Mouse (Mus musculus) midbrain, embryonic 14.5 days (tissue): ENCODE measurements around the gene C1s1. TPM values are rescaled to one million over a fixed set of nuclear protein-coding genes. Genes with fewer than 3 reads are reported as not detected.
"Not testable (repeated sequence)": the region's sequence is repeated elsewhere in the genome, so short reads cannot be mapped to it uniquely, and the experiment has no call there.

Experiments used
- ATAC-seq: fragments of 200-750 bp; cut with Nextera tagmentation; 2 replicates; pipeline ENCODE4 v1.8.0; 2017; ENCODE audit warnings: moderate number of reproducible peaks, moderate library complexity; ENCODE audit not compliant: low FRiP score, low TSS enrichment
- DNase-seq: peaks from one replicate; pipeline ENCODE4 v3.0.0-alpha.2; 2015
- H3K27ac ChIP-seq: fragments of 300-500 bp; sonication (generic); replicated peaks from 2 replicates; pipeline ENCODE4 v1.5.1; 2014; ENCODE audit warnings: mild to moderate bottlenecking, low read depth, low read length, moderate library complexity
- H3K27me3 ChIP-seq: fragments of 300-500 bp; sonication (generic); 2 replicates; pipeline ENCODE4 v1.6.1; 2014; ENCODE audit warnings: low read length, control low read depth, mixed read lengths; ENCODE audit not compliant: control insufficient read depth, insufficient read depth
- H3K36me3 ChIP-seq: fragments of 300-500 bp; sonication (generic); 2 replicates; pipeline ENCODE4 v1.6.1; 2014; ENCODE audit warnings: low read length, control low read depth; ENCODE audit not compliant: control insufficient read depth, insufficient read depth
- H3K4me1 ChIP-seq: fragments of 300-500 bp; sonication (generic); 2 replicates; pipeline ENCODE4 v1.6.1; 2014; ENCODE audit warnings: mild to moderate bottlenecking, antibody characterized with exemption, low read length, control low read depth; ENCODE audit not compliant: control insufficient read depth, insufficient read depth
- H3K4me2 ChIP-seq: fragments of 300-500 bp; sonication (generic); 2 replicates; pipeline ENCODE4 v1.6.1; 2014; ENCODE audit warnings: mild to moderate bottlenecking, low read length, moderate library complexity
- H3K4me3 ChIP-seq: fragments of 300-500 bp; sonication (generic); replicated peaks from 2 replicates; pipeline ENCODE4 v1.5.1; 2014; ENCODE audit warnings: low read depth, low read length
- H3K9ac ChIP-seq: fragments of 300-500 bp; sonication (generic); replicated peaks from 2 replicates; pipeline ENCODE4 v1.6.1; 2014; ENCODE audit warnings: mild to moderate bottlenecking, low read length, moderate library complexity
- H3K9me3 ChIP-seq: fragments of 300-500 bp; sonication (generic); 2 replicates; pipeline ENCODE4 v1.6.1; 2016; ENCODE audit warnings: low read length, control low read depth, mixed read lengths; ENCODE audit not compliant: control insufficient read depth
- WGBS: fragments of 180-500 bp; shearing (Covaris S2); extraction: QIAGEN DNeasy Blood & Tissue Kit; methylation state at CpG from one replicate; pipeline ENCODE4 v1.1.7; 2014; 5-methylcytosine and 5-hydroxymethylcytosine counted together
- polyA plus RNA-seq: library from polyadenylated mRNA; unstranded; fragments of >200 nt; fragmentation: Nextera tagmentation; extraction: Ambion mirVana; gene quantifications from 2 replicates; pipeline ENCODE4 v1.2.1, GENCODE M21; 2014

C1s1 gene
- polyA plus RNA-seq: 0.27 and 0.28 TPM in 2 replicates

DNA sequence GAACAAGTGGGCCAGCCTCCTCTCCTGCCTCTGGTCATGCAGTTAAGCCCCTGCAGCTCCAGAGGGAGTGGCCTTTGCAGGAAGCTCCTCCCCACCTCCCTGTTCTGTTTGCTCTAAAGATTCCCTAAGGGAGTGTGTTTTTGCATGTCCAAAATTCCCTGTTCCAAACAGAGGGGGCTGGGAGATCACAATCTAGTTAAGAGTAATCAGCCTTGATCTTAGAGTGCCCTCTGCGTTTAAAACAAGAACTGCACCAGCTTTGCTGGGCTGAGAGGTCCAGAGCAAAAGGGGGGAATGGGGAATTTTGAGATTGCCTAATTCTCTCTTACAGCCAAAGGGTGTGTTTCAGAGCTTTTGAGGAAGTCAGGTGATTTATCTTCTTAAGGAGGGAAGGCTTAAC, at the start of gene C1s1:
TSS of gene C1s1 (minus strand) at position 76 of the 400 bp plus-strand sequence.
- H3K27me3 ChIP-seq, H3K36me3 ChIP-seq, H3K4me3 ChIP-seq, H3K9ac ChIP-seq, H3K4me2 ChIP-seq, H3K9me3 ChIP-seq, H3K27ac ChIP-seq, H3K4me1 ChIP-seq: not testable (repeated sequence)
- WGBS: 0% methylated on average over 1 of the region's 1 CpGs
- DNase-seq (peak; percentile 43), ATAC-seq (0 out of 2 replicates have a peak, but pooled peaks have one; percentile 17)

DNA sequence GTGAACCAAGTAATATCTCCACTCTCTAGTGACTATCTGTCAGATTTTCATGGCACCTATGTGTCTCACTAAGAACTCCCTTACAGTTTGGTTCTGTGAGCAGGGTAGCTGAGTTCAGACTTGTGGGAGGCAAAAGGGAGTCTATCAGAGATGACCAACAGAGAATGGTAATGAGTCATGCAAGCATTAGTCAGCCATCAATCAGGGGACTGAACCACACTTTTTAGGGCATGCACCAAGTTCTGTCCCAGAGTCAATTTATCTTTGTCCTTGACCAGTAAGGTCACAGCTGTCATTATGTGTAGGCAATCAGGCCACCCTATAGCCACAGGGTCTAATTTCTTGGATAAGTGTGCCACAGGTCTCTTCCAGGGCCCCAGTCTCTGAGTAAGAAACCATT, 46.6 kb upstream of the C1s1 start:
- Histone ChIP-seq H3K27me3 (no peaks in the 10 kb centered on the region), H3K27ac (no peak overlapping the region), H3K9ac (no peak overlapping the region), H3K4me2 (no peak overlapping the region), H3K9me3 (no peaks in the 10 kb centered on the region), H3K4me3 (no peak overlapping the region), H3K36me3 (no peaks in the 10 kb centered on the region), H3K4me1 (no peaks in the 10 kb centered on the region)
- no peak for ATAC-seq
- no peak for DNase-seq

DNA sequence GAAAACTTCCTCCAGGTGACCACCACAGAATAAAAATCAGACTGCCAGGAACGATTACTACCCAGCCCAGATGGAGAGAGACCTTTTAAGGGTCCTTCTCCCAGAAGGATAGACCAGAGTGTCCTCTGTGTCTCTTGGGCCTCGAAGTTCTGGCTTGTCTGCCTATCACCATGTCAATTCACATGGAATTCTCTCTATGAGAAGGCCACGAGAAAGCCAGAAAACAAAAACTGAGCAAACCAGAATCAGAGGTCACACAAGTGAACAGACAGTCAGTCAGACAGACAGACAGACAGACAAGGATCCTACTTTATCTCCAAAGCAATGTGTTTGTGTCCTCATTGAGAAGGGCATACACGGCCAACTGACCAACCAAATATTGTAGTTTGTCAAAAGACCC, 44.1 kb upstream of the C1s1 start:
- no peak for ATAC-seq
- H3K27me3 ChIP-seq: no peaks in the 10 kb centered on the region
- 78% methylated on average over 4 of the region's 4 CpGs for WGBS

DNA sequence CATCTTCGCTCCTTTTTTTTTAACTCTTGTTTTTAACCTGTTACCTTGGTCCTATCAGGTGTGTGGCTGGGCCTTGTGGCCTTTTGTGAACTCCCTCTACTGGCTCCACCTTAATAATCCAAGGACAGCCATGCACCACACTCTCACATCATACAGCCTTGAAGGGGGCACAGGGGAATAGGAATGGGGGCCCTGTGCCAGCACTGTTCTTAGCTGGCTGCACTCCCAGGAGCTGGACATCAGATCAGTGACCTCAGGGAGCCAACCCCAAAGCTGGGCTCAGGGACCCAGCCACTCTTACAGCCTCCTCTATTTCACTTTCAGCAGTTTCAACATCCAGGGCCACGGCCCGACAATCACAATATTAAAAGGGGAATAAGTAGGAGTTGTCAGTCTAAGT, 43.6 kb upstream of the C1s1 start:
- Histone ChIP-seq H3K9ac (no peak overlapping the region), H3K27ac (no peak overlapping the region), H3K4me2 (no peak overlapping the region), H3K36me3 (no peaks in the 10 kb centered on the region), H3K4me3 (no peak overlapping the region), H3K27me3 (no peaks in the 10 kb centered on the region), H3K9me3 (no peaks in the 10 kb centered on the region), H3K4me1 (no peaks in the 10 kb centered on the region)
- 90% methylated on average over 3 of the region's 3 CpGs for WGBS
- no peak for ATAC-seq
- no peak for DNase-seq

More for the DNA sequence above, 44.1 kb upstream of the C1s1 start:
- Histone ChIP-seq H3K9me3 (no peaks in the 10 kb centered on the region), H3K27ac (no peak overlapping the region), H3K36me3 (no peaks in the 10 kb centered on the region), H3K4me3 (no peak overlapping the region), H3K9ac (no peak overlapping the region), H3K4me2 (no peak overlapping the region), H3K4me1 (no peaks in the 10 kb centered on the region)
- DNase-seq: no peak

GRCm38 (mm10) chr6:124584935-124585334, 42.8 kb upstream of the C1s1 start:
- DNase-seq (no peak), ATAC-seq (no peak)
- no peaks in the 10 kb centered on the region for H3K36me3 ChIP-seq
- H3K27me3 ChIP-seq: no peaks in the 10 kb centered on the region
- H3K27ac ChIP-seq: no peak overlapping the region
- H3K4me2 ChIP-seq: no peak overlapping the region
- no peak overlapping the region for H3K9ac ChIP-seq
- no peaks in the 10 kb centered on the region for H3K9me3 ChIP-seq
- WGBS: 89% methylated on average over 3 of the region's 3 CpGs
- no peaks in the 10 kb centered on the region for H3K4me1 ChIP-seq
- no peak overlapping the region for H3K4me3 ChIP-seq

DNA sequence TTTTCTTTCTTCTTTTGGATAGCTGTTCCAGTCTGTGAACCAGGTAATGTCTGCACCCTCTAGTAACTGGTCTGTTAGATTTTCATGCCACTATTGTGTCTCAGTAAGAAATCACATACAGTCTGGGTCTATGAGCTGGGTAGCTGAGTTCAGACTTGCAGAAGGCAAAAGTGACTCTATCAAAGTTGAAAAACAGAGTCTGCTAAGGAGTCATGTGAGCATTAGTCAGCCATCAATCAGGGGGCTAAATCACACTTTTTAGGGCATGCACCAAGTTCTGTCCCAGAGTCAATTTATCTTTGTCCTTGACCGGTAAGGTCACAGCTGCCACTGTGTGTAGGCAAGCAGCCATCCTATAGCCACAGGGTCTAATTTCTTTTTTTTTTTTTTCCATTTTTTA, 40.1 kb upstream of the C1s1 start:
- H3K36me3 ChIP-seq: no peaks in the 10 kb centered on the region
- H3K4me2 ChIP-seq: no peak overlapping the region
- DNase-seq (no peak), ATAC-seq (no peak)
- 89% methylated on average over 1 of the region's 1 CpGs for WGBS
- no peak overlapping the region for H3K27ac ChIP-seq
- H3K4me1 ChIP-seq: no peaks in the 10 kb centered on the region
- no peaks in the 10 kb centered on the region for H3K9me3 ChIP-seq
- no peaks in the 10 kb centered on the region for H3K27me3 ChIP-seq
- no peak overlapping the region for H3K4me3 ChIP-seq
- no peak overlapping the region for H3K9ac ChIP-seq

DNA sequence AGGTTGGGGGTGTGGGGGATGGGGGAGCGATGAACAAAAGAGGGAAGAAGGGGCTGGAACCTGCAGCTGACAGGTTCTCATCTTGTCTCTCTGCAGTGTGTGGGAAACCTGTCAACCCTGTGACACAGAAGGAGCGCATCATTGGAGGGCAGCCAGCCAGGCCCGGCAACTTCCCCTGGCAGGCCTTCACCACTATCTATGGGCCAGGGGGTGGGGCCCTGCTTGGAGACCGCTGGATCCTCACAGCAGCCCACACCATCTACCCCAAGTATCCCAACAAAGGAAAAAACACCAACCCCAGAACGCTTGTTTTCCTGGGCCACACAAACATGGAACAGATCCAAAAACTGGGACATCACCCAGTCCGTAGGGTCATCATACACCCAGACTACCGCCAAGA, 38.0 kb upstream of the C1s1 start:
- not testable (repeated sequence) for H3K9ac ChIP-seq, H3K4me2 ChIP-seq, H3K27me3 ChIP-seq, ATAC-seq, DNase-seq, H3K27ac ChIP-seq, H3K4me3 ChIP-seq, H3K9me3 ChIP-seq, H3K4me1 ChIP-seq, H3K36me3 ChIP-seq
- WGBS: 88% methylated on average over 7 of the region's 7 CpGs

GRCm38 (mm10) chr6:124575155-124575678, 33.1 kb upstream of the C1s1 start:
- H3K27me3 ChIP-seq, H3K27ac ChIP-seq, ATAC-seq, H3K4me1 ChIP-seq, H3K4me3 ChIP-seq, H3K9ac ChIP-seq, DNase-seq, H3K36me3 ChIP-seq, H3K4me2 ChIP-seq, H3K9me3 ChIP-seq: not testable (repeated sequence)
- 79% methylated on average over 3 of the region's 3 CpGs for WGBS

GRCm38 (mm10) chr6:124570026-124570425, 27.9 kb upstream of the C1s1 start, which contains the start of gene C1rb:
Gene C1rb, plus strand, starts transcription at chr6:124570294.
- 2% methylated on average over 8 of the region's 8 CpGs for WGBS

More at GRCm38 (mm10) chr6:124570026-124570425, 27.9 kb upstream of the C1s1 start, which contains the start of gene C1rb:
- H3K27me3 ChIP-seq: no peaks in the 10 kb centered on the region
- no peaks in the 10 kb centered on the region for H3K4me1 ChIP-seq
- no peaks in the 10 kb centered on the region for H3K36me3 ChIP-seq
- DNase-seq (peak; percentile 81), ATAC-seq (no peak)
- no peak within 1 kb of the TSS for H3K9ac ChIP-seq
- no peaks in the 10 kb centered on the region for H3K9me3 ChIP-seq
- no peak within 1 kb of the TSS for H3K4me2 ChIP-seq
- H3K4me3 ChIP-seq: no peak within 1 kb of the TSS
- no peak within 1 kb of the TSS for H3K27ac ChIP-seq
